In the genomic region with DNA sequence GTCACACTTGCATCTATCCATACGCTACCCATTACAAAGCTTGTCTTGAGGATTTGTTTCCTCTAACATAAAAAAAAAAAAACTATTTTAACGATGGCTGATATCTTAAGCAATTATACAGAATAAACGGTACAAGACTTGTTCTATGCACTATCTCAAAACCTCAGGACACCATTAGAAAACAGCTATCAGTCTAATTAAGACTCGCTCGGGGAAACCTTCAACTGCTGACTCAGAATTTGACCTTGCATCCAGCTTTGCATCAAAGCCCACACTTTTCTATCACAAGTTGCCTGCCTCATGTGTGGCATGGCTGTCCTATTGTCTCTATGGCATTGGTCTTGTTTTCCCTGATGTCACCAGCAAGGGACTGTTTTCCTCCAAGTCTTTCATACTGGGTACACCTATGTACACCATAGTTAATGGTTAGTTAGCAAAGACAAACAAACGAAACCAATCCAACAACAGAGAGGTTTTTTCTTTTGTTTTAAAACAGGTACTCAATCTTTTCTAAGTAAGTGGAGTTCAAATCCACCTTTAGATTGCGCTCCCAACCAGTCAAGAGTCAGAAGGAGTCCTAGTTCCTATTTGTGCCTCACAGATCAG, we compare ENCODE assay signal across 8 mouse cellular contexts. TPM values are rescaled to one million over a fixed set of nuclear protein-coding genes. Genes with fewer than 3 reads are reported as not detected.
A peak's percentile ranks its signal among the peaks of the same experiment; 100 is the strongest.
DNase-seq lines count a peak whose midpoint lies in the region; ATAC-seq and TF ChIP-seq lines count a peak whose summit lies in the region.

No protein-coding gene starts in this region.

- no peak for DNase-seq in kidney, postnatal 10 days
- DNase-seq in c-Kit-positive CD71-positive TER-119-positive erythroid progenitor cells, embryonic 14.5 days (ENCODE audit: low spot score), result peak; percentile 45
- no peak for DNase-seq in intestine, embryonic 14.5 days (ENCODE audit: low spot score)
- no peak for DNase-seq in midbrain, postnatal 0 days (ENCODE audit: low spot score)
- no peak for DNase-seq in layer of hippocampus, postnatal 25 days (ENCODE audit: extremely low spot score in 1 of 2, low spot score in 1 of 2)
- no peak for DNase-seq in right cerebral cortex, postnatal 36 days (ENCODE audit: low spot score in 2 of 2)

- H3K36me3 ChIP-seq in kidney, embryonic 14.5 days (ENCODE audit: control insufficient read depth, insufficient read depth, low read length), result peaks cover 55% of the 10 kb centered on the region
- H3K36me3 ChIP-seq in intestine, embryonic 14.5 days (ENCODE audit: control insufficient read depth, insufficient read depth, low read length), result peaks cover 56% of the 10 kb centered on the region
- H3K36me3 ChIP-seq in midbrain, postnatal 0 days (ENCODE audit: insufficient read depth, low read length), result peaks cover 31% of the 10 kb centered on the region

- no peaks in the 10 kb centered on the region for H3K9me3 ChIP-seq in kidney, embryonic 14.5 days (ENCODE audit: control insufficient read depth, low read length)
- no peaks in the 10 kb centered on the region for H3K9me3 ChIP-seq in intestine, embryonic 14.5 days (ENCODE audit: control insufficient read depth, low read length)
- no peaks in the 10 kb centered on the region for H3K9me3 ChIP-seq in midbrain, postnatal 0 days (ENCODE audit: low read length)

- no peaks in the 10 kb centered on the region for H3K27me3 ChIP-seq in kidney, embryonic 14.5 days (ENCODE audit: control insufficient read depth, insufficient read depth, low read length)
- H3K27me3 ChIP-seq in intestine, embryonic 14.5 days (replicated peaks; ENCODE audit: control insufficient read depth, insufficient read depth, low read length), result no peaks in the 10 kb centered on the region
- no peaks in the 10 kb centered on the region for H3K27me3 ChIP-seq in midbrain, postnatal 0 days (ENCODE audit: insufficient read depth, low read length)

- no peak for ATAC-seq in kidney, embryonic 14.5 days (ENCODE audit: low FRiP score, low TSS enrichment)
- ATAC-seq in intestine, embryonic 14.5 days (replicated peaks; ENCODE audit: low FRiP score, low TSS enrichment, low read depth), result no peak
- ATAC-seq in midbrain, postnatal 0 days (ENCODE audit: low FRiP score), result no peak
- no peak for ATAC-seq in CD4-positive, CD25-positive, alpha-beta regulatory T cell, adult 4 months

- 87% methylated on average over 7 of the region's 7 CpGs for WGBS in kidney, embryonic 14.5 days
- 78% methylated on average over 7 of the region's 7 CpGs for WGBS in intestine, embryonic 14.5 days
- 85% methylated on average over 7 of the region's 7 CpGs for whole genome bisulfite sequencing in midbrain, postnatal 0 days

- H3K9ac ChIP-seq in kidney, embryonic 14.5 days (ENCODE audit: low read depth, low read length), result peak overlapping the region; percentile 75; the same call in 1 of the 2 replicates
- H3K9ac ChIP-seq in intestine, embryonic 14.5 days (ENCODE audit: low read length), result peak overlapping the region; percentile 80
- 0 out of 2 replicates have a peak overlapping the region, but pooled peaks have one; percentile 72 for H3K9ac ChIP-seq in midbrain, postnatal 0 days (replicated peaks; ENCODE audit: low read length, poor library complexity, severe bottlenecking)

- H3K27ac ChIP-seq in kidney, embryonic 14.5 days (ENCODE audit: low read depth, low read length), result no peak overlapping the region
- no peak overlapping the region for H3K27ac ChIP-seq in intestine, embryonic 14.5 days (ENCODE audit: low read depth)
- H3K27ac ChIP-seq in midbrain, postnatal 0 days (ENCODE audit: low read depth, low read length), result no peak overlapping the region

- TF ChIP-seq CTCF in midbrain, postnatal 0 days (IDR thresholded peaks at IDR 0.05), result no peak

- peaks cover 19% of the 10 kb centered on the region for H3K4me1 ChIP-seq in kidney, embryonic 14.5 days (ENCODE audit: control insufficient read depth, insufficient read depth, low read length)
- H3K4me1 ChIP-seq in intestine, embryonic 14.5 days (replicated peaks; ENCODE audit: control insufficient read depth, insufficient read depth, low read length), result peaks cover 18% of the 10 kb centered on the region
- H3K4me1 ChIP-seq in midbrain, postnatal 0 days (ENCODE audit: insufficient read depth, low read length), result peaks cover 6% of the 10 kb centered on the region; the same call in 1 of the 2 replicates

- H3K4me3 ChIP-seq in kidney, embryonic 14.5 days (ENCODE audit: low read length), result peak overlapping the region; percentile 63
- peak overlapping the region; percentile 85 for H3K4me3 ChIP-seq in intestine, embryonic 14.5 days (ENCODE audit: low read depth, low read length)
- peak overlapping the region; percentile 85 for H3K4me3 ChIP-seq in midbrain, postnatal 0 days (ENCODE audit: low read depth, low read length)

- H3K4me2 ChIP-seq in kidney, embryonic 14.5 days (replicated peaks; ENCODE audit: low read depth, low read length), result peak overlapping the region; percentile 61
- H3K4me2 ChIP-seq in intestine, embryonic 14.5 days (ENCODE audit: low read length), result peak overlapping the region; percentile 83
- peak overlapping the region; percentile 67 for H3K4me2 ChIP-seq in midbrain, postnatal 0 days (ENCODE audit: low read depth, low read length, poor library complexity, severe bottlenecking)

RNA-seq across cellular contexts. Expression of gene Bag1, which starts 1.5 kb away (rescaled TPM):
- 235 and 248 TPM in 2 replicates for polyA plus RNA-seq in kidney, embryonic 14.5 days (2014; fragmentation: Nextera tagmentation; extraction: Ambion mirVana)
- polyA plus RNA-seq in intestine, embryonic 14.5 days (2014; fragmentation: Nextera tagmentation; extraction: Ambion mirVana), result 195 and 197 TPM in 2 replicates
- 92.3 and 114 TPM in 2 replicates for total RNA-seq in midbrain, postnatal 0 days (2014; rRNA removed)
- 163 and 170 TPM in 2 replicates for polyA plus RNA-seq in midbrain, postnatal 0 days (2015; fragmentation: Nextera tagmentation; extraction: Ambion mirVana)
- 100 to 1,000 TPM; 144 to 165 TPM for total RNA-seq in layer of hippocampus, postnatal 25 days (2021)
- 10 to 100 TPM; 10.0 to 15.8 TPM for polyA plus RNA-seq in CD4-positive, CD25-positive, alpha-beta regulatory T cell, adult 4 months (2017; shearing (Covaris generic))

RNA-seq across cellular contexts. Expression of gene Chmp5, which starts 1.6 kb away (rescaled TPM):
- 113 and 137 TPM in 2 replicates for polyA plus RNA-seq in kidney, embryonic 14.5 days (2014; fragmentation: Nextera tagmentation; extraction: Ambion mirVana)
- polyA plus RNA-seq in intestine, embryonic 14.5 days (2014; fragmentation: Nextera tagmentation; extraction: Ambion mirVana), result 82.1 and 85.8 TPM in 2 replicates
- total RNA-seq in midbrain, postnatal 0 days (2014; rRNA removed), result 65.2 and 66.9 TPM in 2 replicates
- polyA plus RNA-seq in midbrain, postnatal 0 days (2015; fragmentation: Nextera tagmentation; extraction: Ambion mirVana), result 131 and 137 TPM in 2 replicates
- total RNA-seq in layer of hippocampus, postnatal 25 days (2021), result 10 to 100 TPM; 79.7 to 92.7 TPM
- polyA plus RNA-seq in CD4-positive, CD25-positive, alpha-beta regulatory T cell, adult 4 months (2017; shearing (Covaris generic)), result 100 to 1,000 TPM; 106 to 129 TPM

RNA-seq across cellular contexts. Expression of gene Nfx1, which starts 24.1 kb away (rescaled TPM):
- 58.6 and 103 TPM in 2 replicates for polyA plus RNA-seq in kidney, embryonic 14.5 days (2014; fragmentation: Nextera tagmentation; extraction: Ambion mirVana)
- 94.7 and 102 TPM in 2 replicates for polyA plus RNA-seq in intestine, embryonic 14.5 days (2014; fragmentation: Nextera tagmentation; extraction: Ambion mirVana)
- 63.1 and 74.4 TPM in 2 replicates for total RNA-seq in midbrain, postnatal 0 days (2014; rRNA removed)
- 70.6 and 76.3 TPM in 2 replicates for polyA plus RNA-seq in midbrain, postnatal 0 days (2015; fragmentation: Nextera tagmentation; extraction: Ambion mirVana)
- 10 to 100 TPM; 64.7 to 71.8 TPM for total RNA-seq in layer of hippocampus, postnatal 25 days (2021)
- 100 to 1,000 TPM; 123 to 176 TPM for polyA plus RNA-seq in CD4-positive, CD25-positive, alpha-beta regulatory T cell, adult 4 months (2017; shearing (Covaris generic))

RNA-seq across cellular contexts. Expression of gene Spink4, which starts 26.8 kb away (rescaled TPM):
- not detected in 2 replicates for polyA plus RNA-seq in kidney, embryonic 14.5 days (2014; fragmentation: Nextera tagmentation; extraction: Ambion mirVana)
- 33.9 and 76.7 TPM in 2 replicates for polyA plus RNA-seq in intestine, embryonic 14.5 days (2014; fragmentation: Nextera tagmentation; extraction: Ambion mirVana)
- total RNA-seq in midbrain, postnatal 0 days (2014; rRNA removed), result not detected in 2 replicates
- not detected in 2 replicates for polyA plus RNA-seq in midbrain, postnatal 0 days (2015; fragmentation: Nextera tagmentation; extraction: Ambion mirVana)
- total RNA-seq in layer of hippocampus, postnatal 25 days (2021), result not detected
- polyA plus RNA-seq in CD4-positive, CD25-positive, alpha-beta regulatory T cell, adult 4 months (2017; shearing (Covaris generic)), result not detected
